Mouse (Mus musculus) right cerebral cortex, postnatal 36 days (tissue): ENCODE data around the gene Slc5a5.

Experiments
- DNase-seq, 2 experiments: peaks; one replicate each; pipeline ENCODE4 v3.0.0; 2022; ENCODE audit warnings: low spot score in 2 of 2, mixed read lengths in 1 of 2

Slc5a5 gene

DNA sequence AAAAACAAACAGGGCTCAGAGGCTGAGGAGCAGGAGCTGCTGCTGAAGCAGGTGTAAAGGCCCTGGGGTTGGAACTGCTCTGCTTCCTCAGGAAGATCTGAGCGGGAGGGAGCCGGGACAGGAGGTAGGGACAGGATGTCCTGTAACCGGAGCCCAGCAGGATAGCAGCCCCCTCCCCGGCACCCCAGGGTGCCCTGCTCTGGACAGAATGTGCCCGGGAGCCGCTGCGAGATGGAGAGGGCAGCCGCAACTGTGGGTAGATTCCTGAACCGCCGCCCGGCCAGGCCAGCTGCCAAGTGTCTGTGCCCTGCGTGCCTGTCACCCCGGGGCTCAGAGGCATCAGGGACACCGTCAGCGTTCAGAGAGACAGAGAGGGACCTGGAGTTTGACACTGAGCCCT, 59.0 kb downstream of the Slc5a5 start:
- no peak for DNase-seq

DNA sequence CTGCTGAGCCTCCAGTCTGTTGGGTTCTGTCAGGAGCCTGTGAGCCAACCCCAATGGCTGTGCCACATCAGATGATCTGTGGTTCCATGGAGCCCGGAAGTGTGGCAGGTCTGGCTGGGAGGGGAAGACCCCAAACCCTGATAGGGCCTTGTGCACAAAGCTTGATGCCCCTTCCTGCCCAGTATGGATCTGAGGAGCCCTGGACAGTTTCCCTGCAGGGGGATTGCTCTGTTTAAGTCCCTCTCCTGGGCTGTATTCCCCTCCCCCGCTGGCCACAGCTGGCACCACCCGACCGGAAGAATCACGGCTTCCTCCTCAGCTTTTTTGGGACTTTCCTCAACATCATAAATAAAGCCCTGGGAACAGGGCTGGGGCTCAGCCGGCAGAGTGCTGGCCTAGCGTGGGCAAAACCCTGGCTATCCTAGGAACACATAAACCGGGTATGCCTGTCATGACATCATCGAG, 59.5 kb downstream of the Slc5a5 start:
- DNase-seq, result no peak
